Mouse (Mus musculus) right cerebral cortex, postnatal 4 days (tissue): Measurements from ENCODE around the gene Zfp106.

Source experiments
- DNase-seq: peaks from one replicate; pipeline ENCODE4 v3.0.0-alpha.2; 2022

Gene Zfp106

DNA sequence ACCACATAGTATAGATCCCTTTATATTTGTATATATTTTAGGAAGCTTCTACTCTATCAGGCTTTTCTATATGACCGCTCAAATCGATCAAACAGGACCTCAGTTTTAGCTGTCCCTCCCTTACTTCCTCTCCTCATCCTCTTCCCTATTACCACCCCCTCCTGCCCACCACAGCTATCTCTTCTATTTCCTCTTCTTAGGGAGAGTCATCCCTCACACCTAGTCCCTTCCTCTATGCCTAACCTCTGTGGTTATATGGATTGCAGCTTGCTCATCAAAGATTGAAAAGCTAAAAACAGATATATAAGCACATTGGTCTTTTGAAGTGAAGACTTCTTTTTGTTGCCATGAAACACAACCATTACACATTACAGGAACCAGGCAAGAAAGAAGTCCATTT is 18.9 kb downstream of the Zfp106 start:
- no peak for DNase-seq

GRCm38 (mm10) chr2:120539778-120540208 is 23.9 kb downstream of the Zfp106 start:
- DNase-seq, result peak; percentile 51

DNA sequence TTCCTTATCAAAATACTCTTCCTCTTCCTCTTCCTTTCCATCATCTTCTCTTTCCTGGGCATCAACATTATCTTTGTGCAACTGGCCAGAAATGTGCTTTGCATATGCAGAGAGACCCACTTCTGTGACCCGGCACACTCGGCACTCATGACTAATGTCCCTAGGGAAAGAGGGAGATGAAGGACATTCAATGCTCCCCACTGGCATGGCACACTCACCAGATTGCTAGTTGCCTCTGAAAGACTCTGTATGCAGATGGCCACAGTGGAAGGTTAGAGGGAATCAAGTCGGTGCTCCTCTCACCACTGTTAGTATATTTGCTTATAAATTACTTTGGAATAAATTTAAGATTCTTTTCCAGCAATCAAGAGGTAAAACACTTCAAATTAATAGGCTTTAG is 24.3 kb downstream of the Zfp106 start:
- DNase-seq, result no peak

- DNase-seq, result no peak
Measured at GRCm38 (mm10) chr2:120531223-120531622, 32.4 kb downstream of the Zfp106 start.

DNA sequence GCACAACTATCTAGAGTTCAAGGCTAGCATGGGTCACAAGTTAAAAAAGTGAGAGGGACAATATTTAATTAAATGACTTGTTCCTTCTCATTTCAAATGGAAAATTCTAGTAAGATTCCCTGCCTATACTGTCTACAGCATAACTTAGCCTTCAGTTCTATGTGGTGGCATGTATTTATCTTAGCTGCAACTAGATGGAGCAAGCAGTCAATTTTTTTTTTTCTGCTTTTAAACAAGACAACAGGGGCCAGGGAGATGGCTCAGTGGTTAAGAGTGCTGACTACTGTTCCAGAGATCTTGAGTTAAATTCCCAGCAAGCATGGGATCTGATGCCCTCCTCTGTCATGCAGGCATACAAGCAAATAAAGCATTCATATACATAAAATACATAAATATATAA is 34.1 kb downstream of the Zfp106 start:
- no peak for DNase-seq

DNA sequence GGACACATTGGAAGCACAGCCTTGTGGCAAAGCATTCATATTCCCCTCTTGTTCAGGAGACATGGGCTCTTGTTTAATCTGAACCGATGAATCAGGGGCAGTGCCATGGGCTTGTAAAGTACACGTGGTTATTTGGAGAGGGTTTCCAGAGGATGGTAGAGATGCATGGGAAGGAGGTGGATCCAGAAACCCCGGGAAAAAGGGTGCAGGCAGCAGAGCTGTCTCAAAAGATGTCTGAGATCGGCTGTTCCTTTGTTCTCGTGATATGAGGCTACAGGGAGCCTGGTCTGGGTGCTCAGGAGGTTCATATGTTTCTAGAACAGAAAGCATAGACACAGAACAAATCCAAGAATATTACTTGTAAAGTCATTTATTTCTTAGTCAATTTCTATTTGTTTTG is 36.9 kb downstream of the Zfp106 start:
- no peak for DNase-seq

DNA sequence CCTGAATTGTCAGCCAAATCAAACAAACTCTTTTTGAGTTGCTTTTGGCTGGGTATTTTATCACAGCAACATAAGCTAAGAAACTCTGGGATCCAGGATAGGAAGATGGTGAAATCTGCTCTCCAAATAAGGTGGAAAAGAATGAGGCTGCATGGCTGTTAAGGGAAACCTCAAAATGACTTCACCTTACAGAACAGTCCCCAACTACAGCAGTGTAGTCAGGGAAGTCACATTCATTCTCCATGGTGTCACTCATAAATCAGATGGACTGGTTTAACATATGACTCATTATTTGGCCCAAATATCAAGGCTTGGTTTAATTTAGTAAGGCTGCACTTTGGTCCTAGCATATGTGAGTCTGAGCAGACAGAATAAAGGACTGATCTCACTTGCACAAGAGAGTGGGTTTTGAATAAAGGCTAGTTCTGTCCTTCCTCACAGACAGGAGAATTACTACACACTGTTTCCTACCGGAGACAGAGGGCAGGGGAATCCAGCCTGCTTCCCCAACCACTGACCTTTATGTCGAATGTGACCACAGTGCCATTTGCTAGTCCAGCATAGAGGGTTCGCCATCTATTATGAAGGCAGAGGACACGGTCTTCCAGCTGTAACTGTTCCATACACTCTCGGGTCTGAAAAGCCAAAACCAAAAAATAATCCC is 45.0 kb downstream of the Zfp106 start:
- no peak for DNase-seq

GRCm38 (mm10) chr2:120514181-120514580 is 49.5 kb downstream of the Zfp106 start:
- DNase-seq, result no peak

GRCm38 (mm10) chr2:120503992-120504391 is 59.7 kb downstream of the Zfp106 start:
- DNase-seq, result no peak

DNA sequence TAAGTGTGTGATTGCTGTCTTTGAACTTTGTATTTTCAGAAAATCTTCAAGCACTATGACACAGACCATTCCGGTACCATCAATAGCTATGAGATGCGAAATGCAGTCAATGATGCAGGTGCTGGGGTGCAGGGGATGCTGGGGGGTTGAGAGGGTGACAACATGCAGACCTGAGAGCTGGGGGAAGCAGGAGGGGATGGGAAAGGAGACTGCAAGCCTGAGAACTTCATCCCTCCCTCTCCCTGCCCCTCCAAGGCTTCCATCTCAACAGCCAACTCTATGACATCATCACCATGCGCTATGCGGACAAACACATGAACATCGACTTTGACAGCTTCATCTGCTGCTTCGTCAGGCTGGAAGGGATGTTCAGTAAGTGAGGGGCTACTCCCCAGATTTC is 60.5 kb downstream of the Zfp106 start:
- no peak for DNase-seq

- DNase-seq, result peak; percentile 38
Measured at GRCm38 (mm10) chr2:120502605-120502990, 61.0 kb downstream of the Zfp106 start.

- no peak for DNase-seq
Measured at GRCm38 (mm10) chr2:120501931-120502604, 61.6 kb downstream of the Zfp106 start.

- DNase-seq, result no peak
Measured at GRCm38 (mm10) chr2:120501136-120501918, 62.3 kb downstream of the Zfp106 start.

- DNase-seq, result no peak
Measured at GRCm38 (mm10) chr2:120499971-120500471, 63.6 kb downstream of the Zfp106 start.

DNA sequence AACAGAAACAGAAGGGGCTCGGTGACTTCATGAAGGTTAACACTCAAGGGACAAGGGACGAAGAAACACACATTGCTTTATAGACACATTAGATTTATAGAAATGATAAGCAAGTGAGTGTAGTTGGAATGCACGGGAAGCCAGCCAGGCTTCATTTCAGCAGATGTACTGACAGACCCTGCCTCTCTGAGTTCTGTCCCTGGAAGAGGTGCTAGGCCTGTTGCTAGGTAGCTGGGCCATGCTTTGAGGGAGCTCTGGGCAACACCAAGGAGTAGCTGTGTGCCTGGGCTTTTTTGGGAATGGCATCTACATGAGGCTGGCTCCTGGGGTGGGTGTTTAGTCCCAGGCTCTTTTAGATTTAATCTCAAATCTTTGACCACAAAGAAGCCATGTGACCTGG is 67.1 kb downstream of the Zfp106 start:
- DNase-seq, result peak; percentile 56

DNA sequence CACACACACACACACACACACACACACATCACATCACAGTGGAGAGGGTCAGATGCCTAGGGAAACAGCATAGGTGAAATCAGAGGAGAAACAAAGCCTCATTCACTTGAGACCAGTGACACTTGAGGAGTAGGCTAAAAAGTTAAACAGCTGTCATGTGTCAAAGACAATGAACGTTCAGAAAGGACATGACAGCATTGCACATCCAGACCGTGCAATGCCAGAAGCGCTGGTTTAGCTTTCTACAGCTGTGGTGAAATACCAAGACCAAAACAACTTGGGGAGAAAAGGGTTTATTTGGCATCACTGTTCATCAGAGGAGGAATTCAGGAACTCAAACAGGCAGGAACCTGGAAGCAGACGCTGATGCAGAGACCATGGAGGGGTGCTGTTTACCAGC is 70.4 kb downstream of the Zfp106 start:
- DNase-seq, result no peak

- no peak for DNase-seq
Measured at GRCm38 (mm10) chr2:120484241-120484640, 79.4 kb downstream of the Zfp106 start.

DNA sequence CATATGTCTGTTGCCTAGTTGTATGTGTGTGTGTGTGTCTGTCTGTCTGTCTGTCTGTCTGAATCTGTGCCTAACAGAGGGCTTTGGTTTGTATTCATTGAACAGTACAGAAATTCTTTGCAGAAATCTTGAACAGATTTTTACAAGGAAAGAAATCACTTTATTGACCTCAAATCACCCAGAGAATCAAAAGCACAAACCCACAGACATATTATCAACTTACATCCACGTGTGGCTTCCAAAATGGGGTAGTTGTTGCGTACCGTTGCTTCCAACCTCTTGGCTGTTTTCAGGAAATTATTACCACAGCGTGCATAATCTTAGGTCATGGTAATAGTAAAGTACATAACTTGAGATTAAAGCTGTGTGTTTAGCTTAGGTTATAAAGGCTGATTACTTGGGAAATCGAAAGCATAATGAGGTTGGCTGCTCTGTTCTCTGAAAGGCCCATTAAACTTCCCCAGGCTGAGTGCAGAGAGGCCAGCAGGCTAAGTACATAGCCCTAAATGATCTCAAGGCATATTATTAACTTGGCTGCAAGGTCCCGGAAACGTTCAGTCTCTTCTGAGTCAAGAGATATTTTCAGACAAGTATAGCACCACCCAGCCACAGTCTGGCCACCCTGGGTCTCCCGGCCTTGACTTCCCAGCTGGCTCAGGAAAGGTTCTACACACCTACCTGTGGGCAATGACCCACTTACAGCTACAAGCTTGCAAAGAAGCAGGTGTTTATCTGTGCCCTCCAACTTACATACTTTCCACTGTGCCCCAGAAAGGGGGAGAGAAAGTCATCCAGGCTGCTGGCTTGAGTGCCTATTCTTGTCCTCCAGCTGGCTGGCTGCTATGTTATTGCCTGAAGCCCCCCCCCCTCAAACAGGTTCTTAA is 80.9 kb downstream of the Zfp106 start:
- no peak for DNase-seq

DNA sequence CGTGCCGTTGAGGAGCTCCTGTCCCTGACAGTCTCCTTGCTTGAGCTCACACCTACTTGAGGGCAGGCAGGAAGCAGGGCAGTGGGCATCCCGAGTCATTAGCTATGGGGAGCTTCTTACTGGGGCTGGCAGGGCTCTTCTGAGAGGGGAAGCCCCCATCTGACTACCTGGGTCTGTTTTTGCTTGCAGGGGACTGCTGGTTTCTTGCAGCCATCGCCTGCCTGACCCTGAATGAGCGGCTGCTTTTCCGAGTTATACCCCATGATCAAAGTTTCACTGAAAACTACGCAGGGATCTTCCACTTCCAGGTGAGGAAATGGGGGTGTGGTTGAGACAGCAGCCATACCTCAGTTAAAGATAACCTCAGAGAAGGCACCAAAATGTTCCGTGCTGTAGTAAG is 81.7 kb downstream of the Zfp106 start:
- no peak for DNase-seq

DNA sequence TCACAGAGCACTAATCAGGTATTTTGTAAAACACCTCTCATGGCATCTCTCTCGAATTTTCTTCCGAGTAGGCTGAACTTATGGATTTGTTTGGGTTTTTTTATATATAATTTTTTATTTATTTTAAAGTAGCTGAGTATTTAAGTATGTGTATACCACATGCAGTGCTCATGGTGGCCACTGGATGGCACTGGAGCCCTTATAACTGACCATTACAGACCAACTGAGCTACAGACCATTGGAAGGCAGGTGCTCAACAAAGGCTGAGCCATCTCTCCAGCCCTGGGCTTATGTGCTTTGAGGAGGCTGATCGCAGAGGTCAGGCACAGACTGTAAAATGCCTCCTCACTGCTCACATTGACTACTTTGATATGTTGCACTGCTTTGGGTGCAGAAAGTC is 85.0 kb downstream of the Zfp106 start:
- DNase-seq, result peak; percentile 71

DNA sequence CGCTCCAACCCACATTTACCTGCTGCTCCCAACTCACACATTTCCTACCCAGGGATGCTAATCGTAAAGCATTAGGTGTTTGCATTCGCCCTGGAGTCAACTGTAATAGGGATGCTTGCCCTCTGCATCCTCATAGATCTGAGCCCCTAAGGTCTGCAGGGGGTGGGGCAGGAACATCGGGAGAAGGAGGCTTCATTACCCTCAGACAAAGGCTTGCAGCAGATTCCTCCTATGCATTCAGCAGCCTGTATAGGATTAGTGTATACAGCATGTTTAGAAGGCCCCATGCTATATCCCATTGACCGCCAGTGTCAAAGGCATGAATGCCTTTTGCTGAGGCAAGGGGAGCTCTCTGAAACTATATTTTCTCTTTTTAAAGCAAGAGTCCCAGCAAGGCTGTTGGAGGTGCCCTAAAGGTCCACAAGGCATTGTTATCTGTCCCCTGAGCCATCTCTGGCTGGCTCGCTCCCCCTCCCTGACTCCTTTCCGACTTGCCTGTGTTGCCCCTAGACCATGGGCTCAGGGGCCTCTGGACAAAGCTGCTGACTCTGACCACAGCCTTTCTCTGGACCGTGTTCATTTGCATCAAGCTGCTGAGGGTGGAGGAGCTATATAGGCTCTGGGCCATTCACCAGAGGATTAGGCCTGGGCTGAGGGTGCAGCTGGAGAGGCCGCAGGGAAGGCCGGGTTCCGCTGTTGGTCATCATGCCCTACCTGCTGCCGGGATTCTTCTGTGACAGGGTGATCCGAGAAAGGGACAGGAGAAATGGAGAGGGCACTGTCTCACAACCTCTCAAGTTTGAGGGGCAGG is 87.2 kb downstream of the Zfp106 start:
- no peak for DNase-seq

DNA sequence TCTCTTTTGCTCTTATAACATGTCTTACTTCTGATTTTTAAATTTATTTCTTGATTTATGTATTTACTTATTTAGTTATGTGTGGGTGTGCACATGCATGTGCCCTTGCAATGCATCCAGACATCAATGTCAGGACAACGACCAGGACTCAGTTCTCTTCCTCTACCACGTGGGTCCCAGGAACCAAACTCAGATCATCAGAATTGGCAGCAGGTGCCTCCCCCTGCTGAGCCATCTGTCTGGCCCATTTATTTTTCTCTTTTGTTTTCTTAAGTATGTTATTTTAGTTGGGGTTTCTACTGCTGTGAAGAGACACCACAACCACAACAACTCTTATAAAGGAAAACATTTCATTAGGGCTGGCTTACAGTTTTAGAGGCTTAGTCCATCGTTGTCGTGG is 92.8 kb downstream of the Zfp106 start:
- no peak for DNase-seq
